Mouse (Mus musculus) neural tube, embryonic 11.5 days (tissue): ENCODE results near the gene Nav2. TPM values are rescaled to one million over a fixed set of nuclear protein-coding genes. Genes with fewer than 3 reads are reported as not detected.

Experiments used
- ATAC-seq: fragments of 200-750 bp; cut with Nextera tagmentation; 2 replicates; pipeline ENCODE4 v1.8.0; 2017; ENCODE audit warnings: moderate number of reproducible peaks, mild to moderate bottlenecking, moderate TSS enrichment, moderate library complexity; ENCODE audit not compliant: insufficient read depth, low FRiP score, low TSS enrichment
- DNase-seq: peaks from one replicate; pipeline ENCODE4 v3.0.0-alpha.2; 2015; ENCODE audit warnings: low spot score
- H3K27ac ChIP-seq: fragments of 300-500 bp; sonication (generic); 2 replicates; pipeline ENCODE4 v1.5.1; 2014; ENCODE audit warnings: low read depth, mild to moderate bottlenecking, low read length
- H3K27me3 ChIP-seq: fragments of 300-500 bp; sonication (generic); 2 replicates; pipeline ENCODE4 v1.6.1; 2014; ENCODE audit warnings: mild to moderate bottlenecking, low read length, mixed read lengths; ENCODE audit not compliant: control insufficient read depth, insufficient read depth
- H3K36me3 ChIP-seq: fragments of 300-500 bp; sonication (generic); 2 replicates; pipeline ENCODE4 v1.6.1; 2014; ENCODE audit warnings: mild to moderate bottlenecking, low read length, moderate library complexity, mixed read lengths; ENCODE audit not compliant: control insufficient read depth, insufficient read depth
- H3K4me1 ChIP-seq: fragments of 300-500 bp; sonication (generic); 2 replicates; pipeline ENCODE4 v1.6.1; 2014; ENCODE audit warnings: low read length, mixed read lengths; ENCODE audit not compliant: control insufficient read depth, insufficient read depth
- H3K4me2 ChIP-seq: fragments of 300-500 bp; sonication (generic); 2 replicates; pipeline ENCODE4 v1.6.1; 2014; ENCODE audit warnings: low read depth, mild to moderate bottlenecking, moderate library complexity
- H3K4me3 ChIP-seq: fragments of 300-500 bp; sonication (generic); 2 replicates; pipeline ENCODE4 v1.5.1; 2014; ENCODE audit warnings: low read depth, low read length
- H3K9ac ChIP-seq: fragments of 300-500 bp; sonication (generic); 2 replicates; pipeline ENCODE4 v1.6.1; 2014; ENCODE audit warnings: mild to moderate bottlenecking, low read length
- H3K9me3 ChIP-seq: fragments of 300-500 bp; sonication (generic); 2 replicates; pipeline ENCODE4 v1.6.1; 2016; ENCODE audit warnings: low read length; ENCODE audit not compliant: control insufficient read depth
- WGBS: fragments of 180-500 bp; shearing (Covaris S2); extraction: QIAGEN DNeasy Blood & Tissue Kit; methylation state at CpG from one replicate; pipeline ENCODE4 v1.1.7; 2014; 5-methylcytosine and 5-hydroxymethylcytosine counted together
- polyA plus RNA-seq: library from polyadenylated mRNA; unstranded; fragments of >200 nt; fragmentation: Nextera tagmentation; extraction: Ambion mirVana; gene quantifications from 2 replicates; pipeline ENCODE4 v1.2.1, GENCODE M21; 2014

The Nav2 gene
- polyA plus RNA-seq, 1 experiment from 2014 or later, result 19.2 TPM

- no peaks in the 10 kb centered on the region for H3K4me1 ChIP-seq
- H3K27me3 ChIP-seq, result no peaks in the 10 kb centered on the region
- WGBS, result 86% methylated on average over 6 of the region's 6 CpGs
- no peak for DNase-seq
- no peaks in the 10 kb centered on the region for H3K36me3 ChIP-seq
- H3K4me3 ChIP-seq, result no peak overlapping the region
- H3K27ac ChIP-seq, result no peak overlapping the region
- H3K4me2 ChIP-seq, result no peak overlapping the region
- H3K9ac ChIP-seq, result no peak overlapping the region
- ATAC-seq, result no peak
- H3K9me3 ChIP-seq, result no peaks in the 10 kb centered on the region
Observed at GRCm38 (mm10) chr7:49534208-49534607, 625.7 kb downstream of the Nav2 start.

- DNase-seq, result no peak
- H3K4me1 ChIP-seq, result no peaks in the 10 kb centered on the region
- WGBS, result 67% methylated on average over 5 of the region's 5 CpGs
Observed at GRCm38 (mm10) chr7:49538360-49538759, 629.8 kb downstream of the Nav2 start.

GRCm38 (mm10) chr7:49540181-49540580 is 631.7 kb downstream of the Nav2 start:
- WGBS, result 83% methylated on average over 9 of the region's 9 CpGs
- Histone ChIP-seq H3K4me2 (no peak overlapping the region), H3K4me1 (peaks cover 8% of the 10 kb centered on the region; the same call in 1 of the 2 replicates), H3K27me3 (no peaks in the 10 kb centered on the region), H3K36me3 (no peaks in the 10 kb centered on the region), H3K9me3 (no peaks in the 10 kb centered on the region), H3K4me3 (no peak overlapping the region), H3K9ac (no peak overlapping the region), H3K27ac (no peak overlapping the region)
- ATAC-seq, result no peak
- no peak for DNase-seq

More at GRCm38 (mm10) chr7:49538360-49538759, 629.8 kb downstream of the Nav2 start:
- Histone ChIP-seq H3K4me2 (no peak overlapping the region), H3K9me3 (no peaks in the 10 kb centered on the region), H3K27me3 (no peaks in the 10 kb centered on the region), H3K9ac (no peak overlapping the region), H3K4me3 (no peak overlapping the region), H3K27ac (no peak overlapping the region), H3K36me3 (no peaks in the 10 kb centered on the region)
- ATAC-seq, result no peak

GRCm38 (mm10) chr7:49542135-49542534 is 633.6 kb downstream of the Nav2 start:
- no peak for DNase-seq
- WGBS, result 79% methylated on average over 3 of the region's 3 CpGs
- no peak overlapping the region for H3K4me2 ChIP-seq
- no peak overlapping the region for H3K4me3 ChIP-seq
- H3K27ac ChIP-seq, result no peak overlapping the region
- no peaks in the 10 kb centered on the region for H3K36me3 ChIP-seq
- H3K9ac ChIP-seq, result no peak overlapping the region
- no peaks in the 10 kb centered on the region for H3K9me3 ChIP-seq
- peaks cover 9% of the 10 kb centered on the region; the same call in 1 of the 2 replicates for H3K4me1 ChIP-seq
- no peaks in the 10 kb centered on the region for H3K27me3 ChIP-seq
- no peak for ATAC-seq

GRCm38 (mm10) chr7:49544775-49545705 is 636.5 kb downstream of the Nav2 start:
- Histone ChIP-seq H3K27me3 (no peaks in the 10 kb centered on the region), H3K27ac (no peak overlapping the region), H3K9ac (no peak overlapping the region), H3K4me1 (peaks cover 9% of the 10 kb centered on the region; the same call in 1 of the 2 replicates), H3K9me3 (no peaks in the 10 kb centered on the region), H3K36me3 (no peaks in the 10 kb centered on the region), H3K4me3 (no peak overlapping the region), H3K4me2 (no peak overlapping the region)
- no peak for DNase-seq
- WGBS, result 38% methylated on average over 11 of the region's 11 CpGs
- ATAC-seq, result no peak

- H3K27ac ChIP-seq, result no peak overlapping the region
- ATAC-seq (no peak), DNase-seq (no peak)
- peaks cover 9% of the 10 kb centered on the region; the same call in 1 of the 2 replicates for H3K4me1 ChIP-seq
- H3K9ac ChIP-seq, result no peak overlapping the region
- H3K4me3 ChIP-seq, result no peak overlapping the region
- H3K36me3 ChIP-seq, result no peaks in the 10 kb centered on the region
- WGBS, result 81% methylated on average over 15 of the region's 15 CpGs
- H3K4me2 ChIP-seq, result no peak overlapping the region
- no peaks in the 10 kb centered on the region for H3K27me3 ChIP-seq
- H3K9me3 ChIP-seq, result no peaks in the 10 kb centered on the region
Observed at GRCm38 (mm10) chr7:49545706-49546097, 637.2 kb downstream of the Nav2 start.

GRCm38 (mm10) chr7:49548397-49548796 is 639.9 kb downstream of the Nav2 start:
- no peaks in the 10 kb centered on the region for H3K9me3 ChIP-seq
- 85% methylated on average over 11 of the region's 11 CpGs for WGBS
- no peaks in the 10 kb centered on the region for H3K27me3 ChIP-seq
- no peak overlapping the region for H3K27ac ChIP-seq
- H3K9ac ChIP-seq, result no peak overlapping the region
- no peak overlapping the region for H3K4me2 ChIP-seq
- no peaks in the 10 kb centered on the region for H3K36me3 ChIP-seq
- H3K4me3 ChIP-seq, result no peak overlapping the region
- no peak for DNase-seq
- no peak for ATAC-seq
- H3K4me1 ChIP-seq, result peaks cover 9% of the 10 kb centered on the region; the same call in 1 of the 2 replicates

GRCm38 (mm10) chr7:49553236-49553981 is 644.9 kb downstream of the Nav2 start:
- no peak for DNase-seq
- Histone ChIP-seq H3K4me3 (no peak overlapping the region), H3K4me2 (no peak overlapping the region), H3K27ac (no peak overlapping the region), H3K9me3 (no peaks in the 10 kb centered on the region), H3K4me1 (no peaks in the 10 kb centered on the region), H3K27me3 (no peaks in the 10 kb centered on the region), H3K9ac (no peak overlapping the region), H3K36me3 (no peaks in the 10 kb centered on the region)
- no peak for ATAC-seq
- 54% methylated on average over 11 of the region's 11 CpGs for WGBS
